Mouse (Mus musculus) gastrocnemius, adult 8-10 months (tissue): Measurements from ENCODE around the gene Bcl2l10. TPM values are rescaled to one million over a fixed set of nuclear protein-coding genes. Genes with fewer than 3 reads are reported as not detected.
"Not testable (repeated sequence)": the region's sequence is repeated elsewhere in the genome, so short reads cannot be mapped to it uniquely, and the experiment has no call there.

ENCODE experiments used
- DNase-seq, 2 experiments: peaks; one replicate each; pipeline ENCODE4 v3.0.0; 2022; ENCODE audit warnings: low spot score in 2 of 2
- total RNA-seq, 4 experiments: library from RNA; stranded (reverse); gene quantifications; 2 replicates each; pipeline ENCODE4 v1.2.4; 2022

The Bcl2l10 gene
- total RNA-seq, 4 experiments from 2014 or later = not detected

DNA sequence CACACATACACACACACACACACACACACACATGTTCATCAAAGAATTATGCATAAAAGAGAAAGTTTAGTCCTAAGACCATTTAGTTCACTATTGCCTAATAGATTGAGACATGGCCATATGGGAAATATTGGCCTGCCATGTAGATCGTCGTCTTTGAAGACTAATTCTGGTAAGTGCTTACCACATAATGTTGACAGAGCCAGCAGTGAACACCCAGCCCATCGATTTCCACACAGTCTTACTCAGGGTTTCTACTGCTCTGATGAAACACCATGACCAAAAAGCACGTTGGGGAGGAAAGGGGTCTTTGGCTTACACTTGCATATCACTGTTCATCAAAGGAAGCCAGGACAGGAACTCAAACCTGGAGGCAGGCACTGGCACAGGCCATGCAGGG is 5.1 kb upstream of the Bcl2l10 start:
- DNase-seq = no peak

DNA sequence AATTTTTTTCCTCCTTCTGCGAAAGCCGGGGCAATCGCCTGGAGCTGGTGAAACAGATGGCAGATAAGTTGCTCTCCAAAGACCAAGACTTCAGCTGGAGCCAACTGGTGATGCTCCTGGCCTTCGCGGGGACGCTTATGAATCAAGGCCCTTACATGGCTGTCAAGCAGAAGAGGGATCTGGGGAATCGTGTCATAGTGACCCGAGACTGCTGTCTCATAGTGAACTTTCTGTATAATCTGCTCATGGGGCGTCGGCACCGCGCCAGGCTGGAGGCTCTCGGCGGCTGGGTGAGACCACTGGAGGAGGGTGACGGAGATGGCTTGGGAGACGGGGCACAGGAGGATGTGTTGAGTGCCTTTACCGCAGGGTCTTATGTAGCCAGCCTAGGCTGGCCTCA is 508 bp downstream of the Bcl2l10 start:
- DNase-seq = no peak

DNA sequence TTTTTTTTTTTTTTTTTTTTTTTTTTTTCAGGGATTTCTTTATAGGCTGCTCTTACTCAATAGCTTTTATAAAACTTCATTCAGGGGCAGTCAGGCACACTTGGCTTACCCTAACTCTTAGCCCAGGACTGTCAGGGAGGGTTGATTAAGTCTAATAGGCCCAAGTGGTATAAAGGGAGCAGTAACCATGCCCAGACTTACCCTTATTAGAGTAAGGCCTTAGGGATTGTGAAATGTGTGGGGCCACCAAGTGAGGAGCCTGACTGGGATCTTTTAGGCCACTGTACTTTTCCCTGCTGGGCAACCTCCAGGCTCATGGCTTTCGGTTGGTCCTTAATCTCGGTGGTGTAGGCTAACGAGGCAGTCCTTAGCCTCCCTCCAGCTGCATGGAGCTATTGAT is 1.1 kb downstream of the Bcl2l10 start:
- DNase-seq = no peak

DNA sequence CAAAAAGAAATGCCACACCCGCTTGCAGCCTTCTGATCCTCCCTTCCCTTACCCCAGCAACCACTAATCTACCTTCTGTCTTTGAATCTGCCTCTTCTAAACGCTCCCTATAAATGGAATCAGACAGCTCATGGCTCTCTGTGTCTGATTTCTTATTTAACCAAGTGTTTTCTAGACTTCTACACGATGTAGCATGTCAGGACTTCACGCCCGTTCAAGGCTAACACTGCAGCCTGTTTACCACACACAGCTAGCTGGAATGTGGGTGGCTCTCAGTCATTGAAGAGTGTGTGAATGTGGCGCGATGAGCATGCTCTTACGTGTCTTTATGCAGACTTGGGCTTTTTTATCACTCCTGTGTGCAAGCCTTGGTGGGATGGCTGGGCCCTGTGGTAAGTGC is 5.5 kb downstream of the Bcl2l10 start:
- no peak for DNase-seq

DNA sequence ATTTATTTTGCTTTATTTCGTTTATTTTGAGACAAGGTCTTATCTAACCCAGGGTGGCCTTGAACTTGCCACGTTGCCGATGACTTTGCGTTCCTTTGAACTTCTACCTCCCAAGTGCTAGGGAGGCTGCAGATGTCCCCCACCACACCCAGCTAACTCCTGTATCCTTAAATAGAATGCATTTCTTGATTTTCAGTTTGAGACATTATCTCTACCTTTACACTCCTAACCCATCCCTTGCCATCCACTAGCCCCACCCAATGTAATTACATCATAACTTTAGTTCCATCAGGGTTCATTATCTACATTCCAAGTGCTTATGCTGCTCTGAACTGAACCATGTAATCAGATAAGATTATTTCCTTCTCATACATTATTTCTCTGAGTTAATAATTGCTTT is 8.2 kb downstream of the Bcl2l10 start:
- DNase-seq = no peak

DNA sequence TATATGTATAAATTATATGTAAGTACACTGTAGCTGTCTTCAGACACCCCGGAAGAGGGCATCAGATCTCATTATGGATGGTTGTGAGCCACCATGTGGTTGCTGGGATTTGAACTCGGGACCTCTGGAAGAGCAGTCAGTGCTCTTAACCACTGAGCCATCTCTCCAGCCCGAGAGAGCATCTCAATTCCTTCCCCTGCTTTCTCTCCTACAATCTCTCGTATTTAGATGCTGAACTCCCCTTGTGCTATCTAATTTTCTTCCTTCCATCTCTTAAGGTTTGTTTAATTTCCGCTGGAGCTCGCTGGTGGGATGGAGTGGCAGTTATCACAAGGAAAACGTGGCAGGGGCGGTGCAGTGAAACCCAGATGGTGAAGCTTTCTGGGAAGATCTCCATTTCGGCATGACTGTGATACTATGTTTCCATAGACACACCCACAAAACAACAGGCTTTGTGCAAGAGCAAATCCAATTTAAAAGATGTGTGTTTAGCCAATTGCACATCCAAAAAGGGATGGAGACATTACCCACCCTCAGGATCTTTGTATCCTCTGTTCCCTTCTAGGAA is 9.6 kb downstream of the Bcl2l10 start:
- no peak for DNase-seq

DNA sequence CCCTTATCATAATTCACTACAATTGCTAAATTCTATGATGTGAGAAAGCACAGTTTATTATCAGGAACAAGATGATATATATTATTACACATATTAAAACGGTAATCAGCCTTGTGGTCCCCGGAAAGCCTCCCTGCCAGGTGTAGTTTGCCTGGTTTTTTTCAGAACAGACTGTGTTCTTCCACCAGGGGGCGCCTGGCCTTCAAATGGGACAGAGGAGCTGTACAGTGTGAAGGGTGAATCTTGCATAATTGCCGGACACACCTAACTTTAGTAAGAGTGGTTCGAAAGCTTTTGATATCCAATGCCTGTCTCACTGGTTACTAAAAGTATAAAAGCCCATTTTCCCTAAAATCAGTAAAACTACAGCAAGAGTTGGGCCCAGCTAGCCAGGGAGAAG is 14.1 kb downstream of the Bcl2l10 start:
- DNase-seq = peak; percentile 26 to 42

DNA sequence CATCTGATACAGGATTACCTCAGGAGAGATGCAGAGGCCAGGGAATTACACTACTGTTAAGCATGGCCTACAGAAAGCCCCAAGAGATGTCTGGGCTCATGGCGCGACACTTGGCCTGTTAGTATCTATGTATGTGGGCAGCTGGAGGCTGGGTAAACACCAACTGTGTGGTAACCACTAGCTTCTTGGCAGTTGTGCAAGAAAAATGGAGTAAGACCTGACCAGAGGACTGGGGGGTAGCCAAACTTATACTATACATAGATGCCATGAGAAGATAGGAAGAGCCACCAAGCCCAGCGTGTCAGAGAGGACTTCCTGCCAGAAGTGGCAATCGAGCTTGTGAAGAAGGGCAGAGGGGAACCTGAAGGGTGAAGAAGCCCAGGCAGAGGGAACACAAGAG is 14.6 kb downstream of the Bcl2l10 start:
- no peak for DNase-seq

DNA sequence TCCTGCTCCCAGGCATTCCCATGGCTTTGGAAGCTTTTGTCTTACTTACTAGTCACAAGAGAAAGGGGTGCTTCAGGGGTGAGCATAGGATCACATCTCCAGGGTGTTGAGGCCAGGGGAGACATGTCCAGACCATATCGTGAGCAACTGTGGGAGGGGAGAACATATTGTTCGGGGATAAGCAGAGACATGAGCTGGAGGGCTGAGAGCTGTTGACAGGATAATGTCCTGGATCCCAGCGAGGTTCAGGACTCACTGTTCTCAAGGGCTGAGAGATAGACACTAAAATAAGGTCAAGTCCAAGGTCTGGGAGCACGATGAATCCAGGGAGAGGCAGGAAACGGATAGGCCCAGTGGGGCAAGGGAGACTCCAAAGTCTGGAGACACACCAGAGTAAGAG is 15.4 kb downstream of the Bcl2l10 start:
- DNase-seq = no peak

DNA sequence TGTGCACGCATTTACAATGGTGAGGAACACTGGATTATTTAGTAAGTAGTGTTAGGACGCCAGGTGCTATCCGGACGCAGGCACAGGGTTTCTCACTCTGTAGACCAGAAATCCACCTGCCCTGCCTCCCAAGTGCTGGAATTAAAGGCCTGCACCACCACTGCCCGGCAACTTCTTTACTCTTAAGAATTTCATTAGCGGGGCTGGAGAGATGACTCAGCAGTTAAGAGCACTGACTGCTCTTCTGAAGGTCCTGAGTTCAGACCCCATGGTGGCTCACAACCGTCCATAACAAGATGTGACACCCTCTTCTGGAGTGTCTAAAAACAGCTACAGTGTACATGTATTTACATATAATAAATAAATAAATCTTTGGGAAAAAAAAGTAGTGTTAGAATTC is 16.1 kb downstream of the Bcl2l10 start:
- not testable (repeated sequence) for DNase-seq

DNA sequence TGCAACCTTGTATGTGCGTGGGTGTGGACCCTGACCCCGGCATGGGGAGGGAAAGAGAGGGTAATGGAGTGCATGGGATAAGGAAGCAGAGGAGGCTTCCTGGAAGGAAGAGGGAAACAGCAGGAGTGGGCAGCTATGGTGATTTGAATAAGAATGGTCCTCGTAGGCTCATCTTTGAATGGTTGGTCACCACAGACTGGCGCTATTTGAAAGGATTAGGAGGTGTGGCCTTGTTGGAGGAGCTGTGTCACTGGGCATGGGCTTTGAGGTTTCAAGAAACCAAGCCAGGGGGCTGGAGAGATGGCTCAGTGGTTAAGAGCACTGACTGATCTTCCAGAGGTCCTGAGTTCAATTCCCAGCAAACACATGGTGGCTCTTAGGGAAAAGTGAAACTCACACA is 17.6 kb downstream of the Bcl2l10 start:
- DNase-seq = no peak

DNA sequence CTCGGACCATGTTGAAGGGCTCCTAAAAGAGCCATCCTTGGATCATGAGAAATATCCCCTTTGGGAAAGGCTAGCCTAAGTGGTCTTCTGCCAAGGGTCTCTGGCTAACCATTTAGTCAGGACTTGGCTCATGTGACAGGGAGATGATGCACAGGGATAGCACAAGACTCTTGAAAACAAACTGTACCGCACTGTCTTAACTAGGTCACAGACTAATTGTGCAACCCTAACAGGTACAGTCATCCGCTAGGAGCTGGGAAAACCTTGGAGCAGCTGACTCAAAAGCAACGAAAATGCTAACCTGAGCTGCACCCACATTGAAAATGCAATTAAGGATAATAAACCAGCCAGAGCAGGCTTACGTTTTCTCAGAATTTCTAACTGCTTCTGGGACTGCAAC is 18.6 kb downstream of the Bcl2l10 start:
- no peak for DNase-seq

DNA sequence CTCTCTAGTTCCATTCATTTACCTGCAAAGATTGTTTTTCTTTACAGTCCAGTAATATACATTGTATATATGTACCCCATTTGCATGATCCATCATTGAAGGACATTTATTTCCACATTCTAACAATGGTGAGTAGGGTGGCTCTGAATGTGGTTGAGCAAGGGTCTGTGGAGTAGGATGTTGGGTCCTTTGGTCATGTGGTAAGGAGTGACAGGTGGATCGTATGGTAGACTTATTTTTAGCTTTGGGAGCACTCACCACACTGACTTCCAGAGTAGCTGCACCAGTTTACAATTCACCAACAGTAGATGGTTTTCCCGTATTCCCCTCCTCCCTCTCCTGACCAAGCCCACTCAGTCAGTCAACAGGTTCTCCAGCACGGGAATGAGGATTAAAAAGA is 21.2 kb downstream of the Bcl2l10 start:
- DNase-seq = no peak

DNA sequence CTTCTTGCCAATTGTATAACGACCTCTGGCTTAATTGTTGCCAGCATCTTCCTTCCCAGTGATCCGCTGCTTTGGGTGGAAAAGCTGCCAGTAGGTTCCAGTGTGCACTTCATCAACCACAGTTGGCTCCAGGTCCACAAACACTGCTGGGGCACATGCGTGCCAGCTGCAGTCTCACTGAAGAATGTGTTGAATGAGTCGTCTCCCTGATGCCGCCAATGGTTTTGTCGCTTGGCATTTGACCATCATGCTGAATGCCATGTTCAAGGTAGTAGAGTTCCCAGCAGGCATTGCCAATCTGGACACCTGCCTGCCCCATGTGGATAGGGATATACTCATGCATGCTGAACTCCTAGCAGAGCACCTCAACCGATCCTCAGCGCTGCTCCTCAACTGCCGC is 28.0 kb downstream of the Bcl2l10 start:
- no peak for DNase-seq

DNA sequence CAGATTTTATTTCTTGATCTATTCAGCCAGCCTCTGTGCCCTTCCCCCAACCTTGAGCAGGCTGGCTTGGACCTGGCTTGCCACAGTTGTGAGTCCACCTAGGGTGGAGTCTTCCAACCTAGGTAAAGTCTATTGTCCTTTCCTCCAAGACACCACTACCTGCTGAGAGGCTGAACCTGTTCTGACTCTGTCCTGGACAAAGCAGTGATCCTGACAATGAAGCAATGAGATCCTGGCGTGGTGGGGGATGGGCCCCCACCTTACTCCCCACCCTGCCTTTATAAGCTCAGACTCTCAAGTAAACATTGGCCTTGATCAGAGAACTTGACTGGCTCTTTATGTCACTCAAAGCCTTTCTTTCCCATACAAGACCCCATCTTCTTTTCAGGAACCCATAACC is 28.9 kb downstream of the Bcl2l10 start:
- no peak for DNase-seq

DNA sequence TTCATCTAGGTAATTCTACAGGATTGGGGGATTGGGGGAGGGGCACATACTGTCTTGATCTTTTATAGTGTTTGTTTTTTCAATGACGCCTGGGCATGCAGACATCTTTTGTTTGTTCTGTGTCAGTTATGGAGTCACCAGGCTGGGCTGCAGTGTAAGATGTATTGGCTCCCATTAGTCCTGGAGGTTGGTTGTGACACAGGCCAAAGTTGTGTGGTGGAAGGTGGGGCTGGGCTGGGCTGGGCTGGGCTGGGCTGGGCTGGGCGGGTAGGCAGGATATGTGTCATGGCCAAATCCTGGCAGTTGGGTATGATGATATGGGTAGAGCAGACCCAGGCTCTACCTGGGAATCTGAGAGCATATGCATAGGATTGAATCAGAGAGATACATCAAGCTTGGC is 31.2 kb downstream of the Bcl2l10 start:
- DNase-seq = no peak

DNA sequence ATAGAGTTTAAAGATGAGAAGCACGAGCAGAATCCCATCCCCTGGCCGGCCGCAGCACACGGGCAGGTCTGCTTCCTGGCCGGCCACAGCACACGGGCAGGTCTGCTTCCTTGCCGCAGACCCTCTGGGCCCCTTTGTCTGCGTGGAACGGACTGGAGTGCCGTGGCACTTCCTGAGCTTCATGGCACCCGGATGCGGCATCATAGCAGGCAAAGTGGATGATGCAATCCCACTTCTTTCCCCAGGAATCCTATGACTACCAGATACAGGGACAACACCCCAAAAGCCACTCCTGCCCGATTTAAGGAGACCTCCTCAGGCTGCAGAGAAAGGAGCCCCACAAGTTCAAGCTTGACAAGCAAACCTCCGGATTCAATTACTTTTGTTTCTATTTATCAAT is 35.3 kb downstream of the Bcl2l10 start:
- no peak for DNase-seq

DNA sequence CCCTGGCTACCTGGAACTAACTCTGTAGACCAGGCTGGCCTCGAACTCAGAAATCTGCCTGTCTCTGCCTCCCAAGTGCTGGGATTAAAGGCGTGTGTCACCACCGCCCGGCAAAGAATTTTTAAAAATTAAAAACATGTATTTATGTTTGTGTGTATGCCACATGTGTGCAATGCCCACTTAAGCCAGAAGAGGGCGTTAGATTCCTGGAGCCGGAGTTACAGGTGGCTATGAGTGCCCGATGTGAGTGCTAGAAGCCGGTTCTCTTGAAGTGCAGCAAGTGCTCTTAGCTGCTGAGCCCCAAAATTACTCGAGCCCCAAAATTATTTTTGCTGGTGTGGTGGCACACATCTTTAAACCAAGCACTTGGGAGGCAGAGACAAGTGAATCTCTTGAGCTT is 36.2 kb downstream of the Bcl2l10 start:
- no peak for DNase-seq

DNA sequence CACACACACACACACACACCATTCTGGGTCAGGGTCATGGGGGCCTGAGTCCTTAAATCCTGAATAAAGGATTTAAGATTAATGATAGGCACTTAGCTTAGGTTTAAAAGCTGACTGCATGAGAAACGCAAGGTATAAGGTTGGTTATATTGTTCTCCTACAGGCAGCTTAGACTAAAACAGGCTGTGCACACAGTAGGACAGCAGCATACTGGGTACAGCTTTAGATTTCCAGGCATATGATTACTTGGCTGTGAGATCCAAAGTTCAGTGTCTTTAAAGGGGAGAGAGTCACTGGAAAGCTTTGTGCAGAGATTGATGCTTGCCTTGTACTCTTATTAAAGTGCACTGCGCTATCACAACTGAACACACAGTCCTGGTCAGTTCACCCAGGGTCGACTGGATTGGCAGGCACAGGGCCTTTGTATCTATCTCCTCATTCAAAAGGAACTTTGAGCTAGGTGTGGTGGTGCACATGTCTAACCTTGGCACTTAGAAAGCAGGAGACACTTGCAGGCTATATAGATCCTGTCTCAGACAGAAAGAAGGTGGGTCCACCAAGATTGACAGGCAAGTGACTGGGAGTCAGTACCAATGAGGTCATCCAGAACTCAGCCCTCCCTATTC is 36.9 kb downstream of the Bcl2l10 start:
- no peak for DNase-seq

DNA sequence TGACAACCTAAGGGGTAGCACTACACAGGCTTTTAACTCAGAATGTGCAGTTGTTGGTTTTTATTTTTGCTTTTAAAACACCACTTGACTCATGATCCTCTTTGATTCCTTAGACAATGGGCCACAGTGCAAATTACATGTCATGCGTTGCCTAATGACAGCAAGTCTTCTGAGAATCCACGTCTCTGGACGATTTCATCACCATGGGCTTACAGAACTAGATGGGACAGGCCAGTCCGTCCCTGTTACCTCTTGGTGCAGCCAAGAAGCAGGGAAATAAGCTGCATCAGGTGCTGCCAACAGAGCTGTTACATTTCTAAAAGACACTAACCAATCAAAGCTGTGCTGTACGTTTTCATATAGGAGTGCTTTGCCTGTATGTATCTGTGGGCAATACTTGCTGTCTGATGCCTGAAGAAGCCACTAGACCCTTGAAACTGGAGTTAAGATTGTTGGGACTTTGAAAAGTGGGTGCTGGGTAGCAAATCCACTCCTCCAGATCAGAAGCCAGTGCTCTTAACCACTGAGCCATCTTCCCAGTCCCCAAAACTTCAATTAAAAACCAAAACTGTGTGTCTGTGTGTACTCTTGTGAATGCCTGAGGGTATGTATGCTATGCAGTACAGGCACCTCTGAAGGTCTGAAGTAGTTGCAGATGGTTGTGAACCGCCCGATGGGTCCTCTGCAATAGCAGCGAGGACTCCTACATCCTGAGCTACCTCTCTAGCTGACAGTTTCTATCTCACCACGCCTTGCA is 37.8 kb downstream of the Bcl2l10 start:
- DNase-seq = no peak

DNA sequence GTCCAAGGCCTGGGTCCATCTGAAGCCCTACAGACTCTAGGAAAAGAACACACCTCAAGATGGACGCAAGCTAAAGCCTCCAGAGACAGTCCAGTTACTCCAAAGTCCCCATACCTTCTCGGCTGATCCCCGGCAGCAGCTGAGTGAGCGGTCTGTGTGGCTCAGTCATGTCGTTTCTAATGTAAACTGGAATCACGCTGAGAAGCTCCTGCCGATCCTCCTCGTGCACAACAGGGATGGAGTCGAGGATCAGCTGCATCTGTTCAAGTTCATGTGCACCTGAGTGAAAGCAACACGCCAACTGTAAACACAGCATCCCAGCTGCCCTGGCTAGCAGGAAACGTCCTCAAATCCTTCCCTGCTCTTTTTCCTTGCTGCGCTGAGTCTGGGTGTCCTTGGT is 45.7 kb downstream of the Bcl2l10 start:
- DNase-seq = no peak

DNA sequence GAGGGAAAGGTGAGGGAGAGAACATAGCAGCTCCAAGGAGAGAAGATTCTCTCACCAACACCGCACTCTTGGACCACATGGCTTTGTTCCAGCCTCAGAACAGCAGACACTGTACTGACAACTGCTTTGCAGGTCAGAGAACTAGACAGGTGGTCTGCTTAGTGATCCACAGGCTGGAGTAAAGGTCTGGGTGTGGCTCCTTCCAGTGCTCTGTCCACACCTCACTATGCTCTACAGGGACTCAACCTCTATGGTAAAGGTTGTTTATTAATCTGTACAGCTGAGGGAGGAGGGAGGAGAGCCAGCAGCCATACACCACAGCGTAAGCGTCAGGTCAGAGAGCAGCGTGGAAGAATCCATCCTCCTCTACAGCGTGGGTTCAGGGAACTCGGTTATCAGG is 48.4 kb downstream of the Bcl2l10 start:
- no peak for DNase-seq

DNA sequence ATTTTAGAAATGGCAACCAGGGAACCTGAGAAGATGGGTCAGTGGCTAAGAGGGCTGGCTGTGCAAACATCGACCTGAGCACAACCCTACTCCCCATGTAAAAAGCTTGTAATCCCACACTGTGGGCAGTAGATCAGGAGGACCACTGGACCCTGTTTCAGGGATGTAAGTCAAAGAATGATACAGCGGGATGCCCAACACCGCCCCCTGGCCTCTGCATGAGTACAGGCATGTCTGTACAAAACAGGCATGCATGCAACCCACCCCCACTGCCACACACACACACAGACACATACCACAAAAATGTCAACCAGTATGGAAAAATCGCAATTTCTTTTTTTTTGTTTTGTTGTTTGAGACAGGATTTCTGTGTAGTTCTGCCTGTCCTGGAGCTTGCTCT is 51.5 kb downstream of the Bcl2l10 start:
- no peak for DNase-seq
